Mouse (Mus musculus) E14TG2a.4 (cell line): ENCODE measurements around the gene Abi3.

Experiments used
- CTCF ChIP-seq: conservative IDR thresholded peaks from 2 replicates; pipeline ENCODE4 v1.5.1; 2014; ENCODE audit warnings: low read length
- NANOG ChIP-seq: IDR thresholded peaks from 2 replicates; pipeline ENCODE4 v1.6.1; 2014; ENCODE audit warnings: borderline replicate concordance, low read length, mixed read lengths

DNA sequence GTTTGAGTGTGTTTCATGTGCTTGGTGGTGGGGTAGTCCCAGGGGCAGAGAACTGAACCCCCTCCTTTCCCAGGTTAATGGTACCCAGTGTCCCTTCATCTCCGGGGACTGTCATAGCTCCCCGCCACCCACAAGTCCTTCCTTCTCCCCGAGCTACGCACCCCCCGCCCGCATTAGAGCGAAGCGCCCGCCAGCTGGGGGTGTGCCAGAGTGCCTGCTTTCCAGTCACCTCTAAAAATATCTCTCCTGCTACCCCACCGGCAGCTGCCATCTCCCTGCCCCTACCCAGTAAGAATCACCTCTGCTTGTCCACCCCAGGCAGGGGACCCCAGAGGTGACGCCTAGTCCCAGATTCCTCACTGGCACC, 17.4 kb downstream of the Abi3 start:
- TF ChIP-seq CTCF (no peak), NANOG (no peak)
